Mouse (Mus musculus): ENCODE data around the gene Shank3.
A peak's percentile ranks its signal among the peaks of the same experiment; 100 is the strongest.

Gene Shank3

GRCm38 (mm10) chr15:89556401-89557178 lies 57.2 kb downstream of the Shank3 start:
- DNase-seq (ENCODE audit: low spot score) = no peak

GRCm38 (mm10) chr15:89557179-89557995 lies 58.0 kb downstream of the Shank3 start:
- no peak for DNase-seq (ENCODE audit: low spot score)

- DNase-seq (ENCODE audit: low spot score) = no peak
Observed at GRCm38 (mm10) chr15:89557996-89558390, 58.6 kb downstream of the Shank3 start.

GRCm38 (mm10) chr15:89559202-89559731 lies 59.8 kb downstream of the Shank3 start:
- no peak for DNase-seq (ENCODE audit: low spot score)

- DNase-seq (ENCODE audit: low spot score) = no peak
Observed at GRCm38 (mm10) chr15:89568114-89568513, 68.7 kb downstream of the Shank3 start, which contains the start of gene Acr. Gene Acr, plus strand, starts transcription at chr15:89568326.

- DNase-seq (ENCODE audit: low spot score) = no peak
Observed at GRCm38 (mm10) chr15:89572147-89572546, 72.7 kb downstream of the Shank3 start.

- no peak for DNase-seq (ENCODE audit: low spot score)
Observed at GRCm38 (mm10) chr15:89582494-89582893, 83.1 kb downstream of the Shank3 start.

GRCm38 (mm10) chr15:89585101-89585500 lies 85.7 kb downstream of the Shank3 start:
- DNase-seq (ENCODE audit: low spot score) = no peak

- no peak for DNase-seq (ENCODE audit: low spot score)
Observed at GRCm38 (mm10) chr15:89585631-89586030, 86.2 kb downstream of the Shank3 start.

- peak; percentile 24 for DNase-seq (ENCODE audit: low spot score)
Observed at GRCm38 (mm10) chr15:89589146-89589545, 89.7 kb downstream of the Shank3 start.

- DNase-seq (ENCODE audit: low spot score) = peak; percentile 8
Observed at GRCm38 (mm10) chr15:89591317-89591716, 91.9 kb downstream of the Shank3 start.

GRCm38 (mm10) chr15:89591723-89592455 lies 92.5 kb downstream of the Shank3 start, which contains the start of gene Rabl2:
Gene Rabl2, minus strand, starts transcription at chr15:89591923.
- peak; percentile 79 for DNase-seq (ENCODE audit: low spot score)

- DNase-seq (ENCODE audit: low spot score) = no peak
Observed at GRCm38 (mm10) chr15:89592548-89592947, 93.1 kb downstream of the Shank3 start.

GRCm38 (mm10) chr15:89605822-89606570 lies 106.6 kb downstream of the Shank3 start:
- peak; percentile 13 for DNase-seq (ENCODE audit: low spot score)

GRCm38 (mm10) chr15:89607480-89607879 lies 108.1 kb downstream of the Shank3 start:
- DNase-seq (ENCODE audit: low spot score) = no peak

- DNase-seq (ENCODE audit: low spot score) = no peak
Observed at GRCm38 (mm10) chr15:89607888-89608287, 108.5 kb downstream of the Shank3 start.

All from adipocyte (in vitro differentiated cells).